ENCODE assay signal across 19 mouse cellular contexts in the genomic region with DNA sequence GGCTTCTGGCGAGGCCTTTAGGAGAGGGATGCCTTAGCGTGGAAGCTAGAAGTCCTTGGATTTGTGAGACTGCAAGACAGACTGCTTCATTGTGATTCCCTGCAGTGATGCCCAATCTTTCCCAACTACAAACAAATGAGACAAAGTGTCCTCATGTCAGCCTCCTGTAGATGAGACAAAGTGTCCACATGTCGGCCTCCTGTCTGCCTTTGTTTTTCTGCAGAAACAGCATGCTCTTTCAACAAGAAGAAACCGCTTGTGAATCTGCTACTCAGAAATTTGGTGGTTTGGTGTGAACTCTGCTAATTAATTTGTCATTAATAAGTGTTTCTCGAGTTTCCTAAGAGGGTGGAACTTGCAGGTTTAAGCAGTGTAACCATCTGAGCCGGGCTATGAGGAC. TPM values are rescaled to one million over a fixed set of nuclear protein-coding genes. Genes with fewer than 3 reads are reported as not detected.
DNase-seq lines count a peak whose midpoint lies in the region; ATAC-seq and TF ChIP-seq lines count a peak whose summit lies in the region.
"Had no signal": no experiment of that assay in that cellular context is flagged by ENCODE, and none has a peak within 500 bp of the region (broad histone marks: within the 10 kb centered on the region; RNA-seq: fewer than 3 reads in every experiment).

No protein-coding gene starts in this region.

- whole genome bisulfite sequencing in hindbrain, embryonic 11.5 days: 45% methylated on average over 6 of the region's 6 CpGs
- WGBS in hindbrain, embryonic 12.5 days: 45% methylated on average over 6 of the region's 6 CpGs
- WGBS in hindbrain, embryonic 16.5 days: 31% methylated on average over 6 of the region's 6 CpGs

- no peaks in the 10 kb centered on the region for H3K9me3 ChIP-seq in hindbrain, embryonic 11.5 days (ENCODE audit: control insufficient read depth, low read length)
- no peaks in the 10 kb centered on the region for H3K9me3 ChIP-seq in hindbrain, embryonic 12.5 days (replicated peaks)
- no peaks in the 10 kb centered on the region for H3K9me3 ChIP-seq in hindbrain, embryonic 16.5 days (ENCODE audit: control insufficient read depth, low read length)
- H3K9me3 ChIP-seq: G1E; limb, embryonic 13.5 days; liver, embryonic 13.5 days; neural tube, embryonic 12.5 days had no signal

- H3K9ac ChIP-seq in hindbrain, embryonic 11.5 days (ENCODE audit: low read depth, low read length): no peak overlapping the region
- H3K9ac ChIP-seq in hindbrain, embryonic 12.5 days: no peak overlapping the region
- no peak overlapping the region for H3K9ac ChIP-seq in hindbrain, embryonic 16.5 days (ENCODE audit: low read depth, low read length)
- H3K9ac ChIP-seq: limb, embryonic 13.5 days; liver, embryonic 13.5 days; lung, embryonic 14.5 days; neural tube, embryonic 12.5 days had no signal

- no peak overlapping the region for H3K4me2 ChIP-seq in hindbrain, embryonic 11.5 days (replicated peaks; ENCODE audit: low read depth, low read length)
- H3K4me2 ChIP-seq in hindbrain, embryonic 12.5 days (replicated peaks): no peak overlapping the region
- H3K4me2 ChIP-seq in hindbrain, embryonic 16.5 days (ENCODE audit: low read length): no peak overlapping the region
- H3K4me2 ChIP-seq: limb, embryonic 13.5 days; liver, embryonic 13.5 days; lung, embryonic 14.5 days; neural tube, embryonic 12.5 days had no signal

- DNase-seq in cerebellum, adult 9-11 months: peak; percentile 27
- no peak for DNase-seq in cerebellum, postnatal 36 days
- DNase-seq in hindbrain, embryonic 11.5 days (ENCODE audit: low spot score): peak; percentile 20
- peak; percentile 70 for DNase-seq in brain, embryonic 14.5 days (ENCODE audit: low read depth)
- no peak for DNase-seq in adrenal gland, adult 18-20 months (ENCODE audit: low spot score in 2 of 2)
- no peak for DNase-seq in kidney, adult 18-20 months
- DNase-seq: adrenal gland, postnatal 25 days; cerebellum, postnatal 14 days; heart, postnatal 36 days; liver, embryonic 13.5 days; lung, embryonic 14.5 days; lung, postnatal 36 days; thymus, postnatal 36 days had no signal

- H3K4me1 ChIP-seq in hindbrain, embryonic 11.5 days (replicated peaks; ENCODE audit: control insufficient read depth, insufficient read depth, low read length): no peaks in the 10 kb centered on the region
- peaks cover 26% of the 10 kb centered on the region for H3K4me1 ChIP-seq in hindbrain, embryonic 12.5 days
- peaks cover 9% of the 10 kb centered on the region for H3K4me1 ChIP-seq in hindbrain, embryonic 16.5 days (ENCODE audit: control insufficient read depth, insufficient read depth, low read depth, low read length)

- no peaks in the 10 kb centered on the region for H3K36me3 ChIP-seq in hindbrain, embryonic 11.5 days (ENCODE audit: control insufficient read depth, insufficient read depth, low read length)
- no peaks in the 10 kb centered on the region for H3K36me3 ChIP-seq in hindbrain, embryonic 12.5 days
- H3K36me3 ChIP-seq in hindbrain, embryonic 16.5 days (ENCODE audit: control insufficient read depth, insufficient read depth, low read length): no peaks in the 10 kb centered on the region
- H3K36me3 ChIP-seq: limb, embryonic 13.5 days; liver, embryonic 13.5 days; neural tube, embryonic 12.5 days had no signal

- TF ChIP-seq POLR2A in brain, embryonic 14.5 days (IDR thresholded peaks at IDR 0.05; ENCODE audit: borderline replicate concordance, extremely low read depth, insufficient read depth, insufficient read length, poor library complexity, severe bottlenecking): no peak

- H3K27ac ChIP-seq in hindbrain, embryonic 11.5 days (ENCODE audit: low read depth, low read length): no peak overlapping the region
- no peak overlapping the region for H3K27ac ChIP-seq in hindbrain, embryonic 12.5 days
- no peak overlapping the region for H3K27ac ChIP-seq in hindbrain, embryonic 16.5 days (ENCODE audit: low read depth, low read length)
- H3K27ac ChIP-seq: limb, embryonic 13.5 days; liver, embryonic 13.5 days; neural tube, embryonic 12.5 days had no signal

- no peaks in the 10 kb centered on the region for H3K27me3 ChIP-seq in hindbrain, embryonic 11.5 days (ENCODE audit: control insufficient read depth, insufficient read depth, low read length)
- no peaks in the 10 kb centered on the region for H3K27me3 ChIP-seq in hindbrain, embryonic 12.5 days
- H3K27me3 ChIP-seq in hindbrain, embryonic 16.5 days (replicated peaks; ENCODE audit: control insufficient read depth, insufficient read depth, low read length): no peaks in the 10 kb centered on the region
- H3K27me3 ChIP-seq: limb, embryonic 13.5 days; liver, embryonic 13.5 days; neural tube, embryonic 12.5 days had no signal

- TF ChIP-seq CTCF in brain, embryonic 14.5 days (IDR thresholded peaks at IDR 0.05; ENCODE audit: borderline replicate concordance, extremely low read depth, insufficient read depth, insufficient read length): no peak

- ATAC-seq in hindbrain, embryonic 11.5 days (ENCODE audit: low FRiP score): no peak
- no peak for ATAC-seq in hindbrain, embryonic 12.5 days (ENCODE audit: low FRiP score)
- ATAC-seq in hindbrain, embryonic 16.5 days: 0 out of 2 replicates have a peak, but pooled peaks have one; percentile 9
- ATAC-seq: intestine, postnatal 0 days had no signal

- H3K4me3 ChIP-seq in hindbrain, embryonic 11.5 days (ENCODE audit: low read depth, low read length): no peak overlapping the region
- H3K4me3 ChIP-seq in hindbrain, embryonic 12.5 days: no peak overlapping the region
- H3K4me3 ChIP-seq in hindbrain, embryonic 16.5 days (ENCODE audit: low read length): no peak overlapping the region
- H3K4me3 ChIP-seq: limb, embryonic 13.5 days; liver, embryonic 13.5 days; neural tube, embryonic 12.5 days had no signal

RNA-seq across cellular contexts. Expression of a gene that starts 53.6 kb away (rescaled TPM):
- 31.9 and 35.5 TPM in 2 replicates for polyA plus RNA-seq in hindbrain, embryonic 11.5 days (2014; fragmentation: Nextera tagmentation; extraction: Ambion mirVana)
- 53.8 and 54.4 TPM in 2 replicates for polyA plus RNA-seq in hindbrain, embryonic 12.5 days (2016; fragmentation: Nextera tagmentation; extraction: Ambion mirVana)
- 47.7 and 48.7 TPM in 2 replicates for polyA plus RNA-seq in brain, embryonic 14.5 days (2012; rRNA removed)
- polyA plus RNA-seq in hindbrain, embryonic 16.5 days (2015; fragmentation: Nextera tagmentation; extraction: Ambion mirVana): 28.0 and 32.3 TPM in 2 replicates
- total RNA-seq in adrenal gland, adult 18-20 months (2021): 10 to 100 TPM; 28.6 to 30.8 TPM

Comparison
In these comparisons a context has a peak if more than half of its experiments do, and no peak if none do; other contexts are left out.
1. DNase-seq: peak in cerebellum, adult 9-11 months (single experiment), hindbrain, embryonic 11.5 days (single experiment) and brain, embryonic 14.5 days (single experiment); none in cerebellum, postnatal 36 days (0 of 2), adrenal gland, adult 18-20 months (0 of 2) and kidney, adult 18-20 months (single experiment).